Mouse (Mus musculus) cerebellum, adult (tissue): ENCODE measurements around the gene Rbm5.

ENCODE experiments used
- ATAC-seq: cut with Nextera tagmentation; 2 replicates; pipeline ENCODE4 v1.9.2; 2017; ENCODE audit warnings: mild to moderate bottlenecking, moderate library complexity, mixed read lengths; ENCODE audit not compliant: insufficient number of reproducible peaks, low FRiP score, low TSS enrichment

Rbm5 gene

GRCm38 (mm10) chr9:107770374-107771290 lies at the start of gene Rbm5:
Rbm5 (minus strand) TSS chr9:107770996.
- ATAC-seq: peak; percentile 97

GRCm38 (mm10) chr9:107812132-107812531 lies 41.3 kb upstream of the Rbm5 start:
- ATAC-seq: no peak

- ATAC-seq: no peak
Measured at GRCm38 (mm10) chr9:107810985-107811384, 40.2 kb upstream of the Rbm5 start.

GRCm38 (mm10) chr9:107791714-107792113 lies 20.9 kb upstream of the Rbm5 start:
- no peak for ATAC-seq

- ATAC-seq: no peak
Measured at GRCm38 (mm10) chr9:107782536-107783203, 11.9 kb upstream of the Rbm5 start.

- no peak for ATAC-seq
Measured at GRCm38 (mm10) chr9:107776809-107777208, 6.0 kb upstream of the Rbm5 start.

- no peak for ATAC-seq
Measured at GRCm38 (mm10) chr9:107774411-107774810, 3.6 kb upstream of the Rbm5 start.

- ATAC-seq: no peak
Measured at GRCm38 (mm10) chr9:107771782-107772181, 986 bp upstream of the Rbm5 start.

- ATAC-seq: no peak
Measured at GRCm38 (mm10) chr9:107770037-107770373, 791 bp downstream of the Rbm5 start.

- no peak for ATAC-seq
Measured at GRCm38 (mm10) chr9:107769445-107770000, 1.3 kb downstream of the Rbm5 start.

- ATAC-seq: no peak
Measured at GRCm38 (mm10) chr9:107768851-107769250, 1.9 kb downstream of the Rbm5 start.

GRCm38 (mm10) chr9:107759593-107759992 lies 11.2 kb downstream of the Rbm5 start:
- no peak for ATAC-seq

- ATAC-seq: no peak
Measured at GRCm38 (mm10) chr9:107750378-107750777, 20.4 kb downstream of the Rbm5 start.

- ATAC-seq: no peak
Measured at GRCm38 (mm10) chr9:107748063-107748462, 22.7 kb downstream of the Rbm5 start.

- no peak for ATAC-seq
Measured at GRCm38 (mm10) chr9:107747310-107747709, 23.5 kb downstream of the Rbm5 start.

- ATAC-seq: no peak
Measured at GRCm38 (mm10) chr9:107746679-107747078, 24.1 kb downstream of the Rbm5 start.

- ATAC-seq: no peak
Measured at GRCm38 (mm10) chr9:107744061-107744460, 26.7 kb downstream of the Rbm5 start.

- ATAC-seq: no peak
Measured at GRCm38 (mm10) chr9:107738841-107739202, 32.0 kb downstream of the Rbm5 start.

- ATAC-seq: peak; percentile 67; the same call in 1 of the 2 replicates
Measured at GRCm38 (mm10) chr9:107738020-107738840, 32.6 kb downstream of the Rbm5 start.

GRCm38 (mm10) chr9:107736185-107736485 lies 34.7 kb downstream of the Rbm5 start:
- ATAC-seq: no peak
